Mouse (Mus musculus): ENCODE data around the gene 1700028P14Rik. TPM values are rescaled to one million over a fixed set of nuclear protein-coding genes. Genes with fewer than 3 reads are reported as not detected.

Gene 1700028P14Rik
- polyA plus RNA-seq, 1 experiment from 2014 or later, result not detected

- ATAC-seq (ENCODE audit: low read depth), result no peak
- no peaks in the 10 kb centered on the region for H3K4me1 ChIP-seq (ENCODE audit: control insufficient read depth, low read depth, low read length)
- WGBS (ENCODE audit: insufficient replicate concordance), result 70% methylated on average over 4 of the region's 4 CpGs
- no peak overlapping the region for H3K4me2 ChIP-seq (ENCODE audit: low read depth, low read length)
- H3K36me3 ChIP-seq (ENCODE audit: control insufficient read depth, insufficient read depth), result no peaks in the 10 kb centered on the region
- no peak overlapping the region for H3K4me3 ChIP-seq (ENCODE audit: low read depth, low read length)
- H3K9me3 ChIP-seq (replicated peaks; ENCODE audit: control insufficient read depth, low read length), result no peaks in the 10 kb centered on the region
- no peak overlapping the region for H3K27ac ChIP-seq (ENCODE audit: low read length)
- no peaks in the 10 kb centered on the region for H3K27me3 ChIP-seq (ENCODE audit: control insufficient read depth, insufficient read depth, low read depth, low read length)
- no peak overlapping the region for H3K9ac ChIP-seq (ENCODE audit: low read depth, low read length)
Observed at GRCm38 (mm10) chr19:23562588-23562987, 90.0 kb downstream of the 1700028P14Rik start.

DNA sequence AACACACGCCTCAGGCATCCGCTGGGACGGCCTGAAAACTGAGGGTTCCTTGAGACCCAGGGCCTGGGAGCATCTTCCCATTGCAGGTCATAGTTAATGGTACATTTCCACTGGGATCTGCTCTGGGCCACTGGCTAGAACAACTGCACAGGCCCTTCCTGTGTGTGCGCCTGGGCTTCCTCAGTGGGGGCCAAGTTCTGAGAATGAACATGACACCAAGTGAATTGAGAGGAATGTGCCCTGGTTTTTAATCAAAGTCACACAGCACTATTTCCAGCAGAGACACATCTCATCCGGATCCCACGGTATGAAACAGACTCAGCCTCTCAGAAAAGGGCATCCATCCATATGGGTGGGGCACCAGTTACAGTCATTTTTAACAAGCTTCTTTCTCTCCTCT lies 90.6 kb downstream of the 1700028P14Rik start:
- WGBS (ENCODE audit: insufficient replicate concordance), result 76% methylated on average over 6 of the region's 6 CpGs
- no peak overlapping the region for H3K4me3 ChIP-seq (ENCODE audit: low read depth, low read length)
- no peaks in the 10 kb centered on the region for H3K9me3 ChIP-seq (replicated peaks; ENCODE audit: control insufficient read depth, low read length)
- no peaks in the 10 kb centered on the region for H3K27me3 ChIP-seq (ENCODE audit: control insufficient read depth, insufficient read depth, low read depth, low read length)
- no peak overlapping the region for H3K27ac ChIP-seq (ENCODE audit: low read length)
- no peak overlapping the region for H3K9ac ChIP-seq (ENCODE audit: low read depth, low read length)
- no peak overlapping the region for H3K4me2 ChIP-seq (ENCODE audit: low read depth, low read length)
- no peak for ATAC-seq (ENCODE audit: low read depth)
- H3K4me1 ChIP-seq (ENCODE audit: control insufficient read depth, low read depth, low read length), result no peaks in the 10 kb centered on the region
- H3K36me3 ChIP-seq (ENCODE audit: control insufficient read depth, insufficient read depth), result no peaks in the 10 kb centered on the region

GRCm38 (mm10) chr19:23553450-23553849 lies 99.2 kb downstream of the 1700028P14Rik start:
- ATAC-seq (ENCODE audit: low read depth), result no peak
- WGBS (ENCODE audit: insufficient replicate concordance), result 40% methylated on average over 2 of the region's 2 CpGs
- no peaks in the 10 kb centered on the region for H3K27me3 ChIP-seq (ENCODE audit: control insufficient read depth, insufficient read depth, low read depth, low read length)
- H3K4me3 ChIP-seq (ENCODE audit: low read depth, low read length), result no peak overlapping the region
- H3K9ac ChIP-seq (ENCODE audit: low read depth, low read length), result no peak overlapping the region
- no peaks in the 10 kb centered on the region for H3K4me1 ChIP-seq (ENCODE audit: control insufficient read depth, low read depth, low read length)
- no peak overlapping the region for H3K27ac ChIP-seq (ENCODE audit: low read length)
- no peak overlapping the region for H3K4me2 ChIP-seq (ENCODE audit: low read depth, low read length)
- H3K36me3 ChIP-seq (ENCODE audit: control insufficient read depth, insufficient read depth), result no peaks in the 10 kb centered on the region
- H3K9me3 ChIP-seq (replicated peaks; ENCODE audit: control insufficient read depth, low read length), result no peaks in the 10 kb centered on the region

DNA sequence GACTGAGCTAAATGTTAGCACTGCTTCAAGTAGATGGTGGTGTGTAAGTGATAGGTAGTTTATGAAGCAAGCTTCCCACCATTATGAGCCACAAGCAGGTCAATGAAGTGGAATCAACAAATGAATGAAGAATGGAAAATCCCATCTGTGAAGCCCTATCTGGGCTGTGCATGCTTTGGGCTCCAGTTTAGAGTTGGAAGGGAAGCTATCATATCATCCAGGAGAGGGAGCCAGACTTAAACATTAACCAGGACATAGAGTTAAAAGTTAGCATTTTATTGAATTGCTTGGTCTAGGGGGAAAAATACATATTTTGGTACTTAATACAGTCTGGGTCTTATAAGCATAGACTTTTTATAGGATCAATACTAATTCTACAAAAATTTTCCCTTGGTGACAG lies 107.0 kb downstream of the 1700028P14Rik start:
- no peak for ATAC-seq (ENCODE audit: low read depth)
- no peak overlapping the region for H3K27ac ChIP-seq (ENCODE audit: low read length)
- no peak overlapping the region for H3K4me2 ChIP-seq (ENCODE audit: low read depth, low read length)
- no peaks in the 10 kb centered on the region for H3K36me3 ChIP-seq (ENCODE audit: control insufficient read depth, insufficient read depth)
- no peak overlapping the region for H3K4me3 ChIP-seq (ENCODE audit: low read depth, low read length)
- no peaks in the 10 kb centered on the region for H3K9me3 ChIP-seq (replicated peaks; ENCODE audit: control insufficient read depth, low read length)
- no peaks in the 10 kb centered on the region for H3K27me3 ChIP-seq (ENCODE audit: control insufficient read depth, insufficient read depth, low read depth, low read length)
- H3K4me1 ChIP-seq (ENCODE audit: control insufficient read depth, low read depth, low read length), result no peaks in the 10 kb centered on the region
- no peak overlapping the region for H3K9ac ChIP-seq (ENCODE audit: low read depth, low read length)

- no peak overlapping the region for H3K27ac ChIP-seq (ENCODE audit: low read length)
- 66% methylated on average over 11 of the region's 11 CpGs for WGBS (ENCODE audit: insufficient replicate concordance)
- no peaks in the 10 kb centered on the region for H3K36me3 ChIP-seq (ENCODE audit: control insufficient read depth, insufficient read depth)
- no peaks in the 10 kb centered on the region for H3K27me3 ChIP-seq (ENCODE audit: control insufficient read depth, insufficient read depth, low read depth, low read length)
- H3K4me2 ChIP-seq (ENCODE audit: low read depth, low read length), result no peak overlapping the region
- H3K9me3 ChIP-seq (replicated peaks; ENCODE audit: control insufficient read depth, low read length), result no peaks in the 10 kb centered on the region
- no peak overlapping the region for H3K9ac ChIP-seq (ENCODE audit: low read depth, low read length)
- ATAC-seq (ENCODE audit: low read depth), result no peak
- H3K4me3 ChIP-seq (ENCODE audit: low read depth, low read length), result no peak overlapping the region
- no peaks in the 10 kb centered on the region for H3K4me1 ChIP-seq (ENCODE audit: control insufficient read depth, low read depth, low read length)
Observed at GRCm38 (mm10) chr19:23543244-23544004, 109.2 kb downstream of the 1700028P14Rik start.

GRCm38 (mm10) chr19:23542759-23543158 lies 109.9 kb downstream of the 1700028P14Rik start:
- ATAC-seq (ENCODE audit: low read depth), result no peak
- H3K4me2 ChIP-seq (ENCODE audit: low read depth, low read length), result no peak overlapping the region
- no peaks in the 10 kb centered on the region for H3K36me3 ChIP-seq (ENCODE audit: control insufficient read depth, insufficient read depth)
- no peaks in the 10 kb centered on the region for H3K4me1 ChIP-seq (ENCODE audit: control insufficient read depth, low read depth, low read length)
- H3K27me3 ChIP-seq (ENCODE audit: control insufficient read depth, insufficient read depth, low read depth, low read length), result no peaks in the 10 kb centered on the region
- H3K4me3 ChIP-seq (ENCODE audit: low read depth, low read length), result no peak overlapping the region
- 65% methylated on average over 4 of the region's 4 CpGs for WGBS (ENCODE audit: insufficient replicate concordance)
- H3K9ac ChIP-seq (ENCODE audit: low read depth, low read length), result no peak overlapping the region
- H3K9me3 ChIP-seq (replicated peaks; ENCODE audit: control insufficient read depth, low read length), result no peaks in the 10 kb centered on the region
- no peak overlapping the region for H3K27ac ChIP-seq (ENCODE audit: low read length)

- H3K4me3 ChIP-seq (ENCODE audit: low read depth, low read length), result no peak overlapping the region
- no peak overlapping the region for H3K4me2 ChIP-seq (ENCODE audit: low read depth, low read length)
- no peaks in the 10 kb centered on the region for H3K36me3 ChIP-seq (ENCODE audit: control insufficient read depth, insufficient read depth)
- no peak overlapping the region for H3K27ac ChIP-seq (ENCODE audit: low read length)
- H3K9me3 ChIP-seq (replicated peaks; ENCODE audit: control insufficient read depth, low read length), result no peaks in the 10 kb centered on the region
- WGBS (ENCODE audit: insufficient replicate concordance), result 55% methylated on average over 3 of the region's 3 CpGs
- ATAC-seq (ENCODE audit: low read depth), result no peak
- H3K27me3 ChIP-seq (ENCODE audit: control insufficient read depth, insufficient read depth, low read depth, low read length), result no peaks in the 10 kb centered on the region
- H3K4me1 ChIP-seq (ENCODE audit: control insufficient read depth, low read depth, low read length), result no peaks in the 10 kb centered on the region
- H3K9ac ChIP-seq (ENCODE audit: low read depth, low read length), result no peak overlapping the region
Observed at GRCm38 (mm10) chr19:23535700-23536099, 116.9 kb downstream of the 1700028P14Rik start.

DNA sequence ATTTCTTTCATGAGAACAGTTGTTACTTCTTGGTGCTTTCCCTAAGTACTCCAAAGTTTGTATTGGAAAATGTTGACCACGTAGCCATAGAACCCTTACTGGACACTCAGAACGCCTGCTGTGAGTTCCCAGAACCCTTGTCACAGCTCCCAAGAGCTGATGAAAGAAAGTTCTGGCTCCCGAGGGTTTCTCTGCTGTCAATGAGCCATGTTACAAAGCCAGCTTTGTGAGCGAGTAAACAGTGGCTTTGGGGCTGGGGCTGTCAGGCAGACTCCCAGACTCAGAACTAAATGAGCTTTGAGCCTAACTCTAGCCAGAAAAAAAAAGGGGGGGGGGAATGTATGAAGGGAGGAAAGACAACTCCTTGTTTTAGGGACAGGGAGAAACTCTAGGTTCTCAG lies 120.7 kb downstream of the 1700028P14Rik start:
- ATAC-seq (ENCODE audit: low read depth), result no peak
- no peaks in the 10 kb centered on the region for H3K4me1 ChIP-seq (ENCODE audit: control insufficient read depth, low read depth, low read length)
- no peaks in the 10 kb centered on the region for H3K9me3 ChIP-seq (replicated peaks; ENCODE audit: control insufficient read depth, low read length)
- H3K27me3 ChIP-seq (ENCODE audit: control insufficient read depth, insufficient read depth, low read depth, low read length), result no peaks in the 10 kb centered on the region
- H3K4me3 ChIP-seq (ENCODE audit: low read depth, low read length), result no peak overlapping the region
- no peak overlapping the region for H3K27ac ChIP-seq (ENCODE audit: low read length)
- H3K4me2 ChIP-seq (ENCODE audit: low read depth, low read length), result no peak overlapping the region
- no peaks in the 10 kb centered on the region for H3K36me3 ChIP-seq (ENCODE audit: control insufficient read depth, insufficient read depth)
- H3K9ac ChIP-seq (ENCODE audit: low read depth, low read length), result no peak overlapping the region
- WGBS (ENCODE audit: insufficient replicate concordance), result 46% methylated on average over 4 of the region's 4 CpGs

DNA sequence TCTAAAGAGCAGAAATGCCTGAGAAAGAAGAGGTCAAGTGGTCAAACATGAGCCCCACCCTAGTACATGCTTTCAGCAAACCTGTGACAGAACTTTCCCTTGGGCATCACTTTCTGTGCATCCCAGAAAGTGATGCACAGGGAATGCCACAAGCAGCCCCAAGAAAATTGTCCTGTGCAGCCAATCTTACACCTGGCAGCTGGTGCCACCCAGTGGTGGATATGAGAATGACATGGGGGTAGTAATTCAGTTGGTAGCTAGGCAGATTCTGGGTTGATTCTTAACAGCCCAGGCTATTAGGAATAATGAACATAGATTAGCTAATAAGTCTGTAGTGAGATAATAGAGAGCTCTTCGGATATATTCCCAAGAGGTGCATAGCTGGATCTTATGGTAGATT lies 128.9 kb downstream of the 1700028P14Rik start:
- no peak overlapping the region for H3K4me3 ChIP-seq (ENCODE audit: low read depth, low read length)
- H3K4me2 ChIP-seq (ENCODE audit: low read depth, low read length), result no peak overlapping the region
- H3K36me3 ChIP-seq (ENCODE audit: control insufficient read depth, insufficient read depth), result no peaks in the 10 kb centered on the region
- 3% methylated on average over 1 of the region's 1 CpGs for WGBS (ENCODE audit: insufficient replicate concordance)
- no peaks in the 10 kb centered on the region for H3K9me3 ChIP-seq (replicated peaks; ENCODE audit: control insufficient read depth, low read length)
- no peaks in the 10 kb centered on the region for H3K4me1 ChIP-seq (ENCODE audit: control insufficient read depth, low read depth, low read length)
- no peak overlapping the region for H3K9ac ChIP-seq (ENCODE audit: low read depth, low read length)
- H3K27me3 ChIP-seq (ENCODE audit: control insufficient read depth, insufficient read depth, low read depth, low read length), result no peaks in the 10 kb centered on the region
- no peak overlapping the region for H3K27ac ChIP-seq (ENCODE audit: low read length)
- no peak for ATAC-seq (ENCODE audit: low read depth)

Measured in liver, embryonic 16.5 days (tissue).